Mouse (Mus musculus) CH12.LX (cell line): ENCODE measurements around the gene Foxn1.

ENCODE experiments used
- CTCF ChIP-seq, 2 experiments: IDR thresholded peaks in 1 of 2; conservative IDR thresholded peaks in 1 of 2; 2 replicates each; pipeline ENCODE4 v1.5.1; 2011 to 2012; ENCODE audit warnings: low read depth in 2 of 2, low read length in 2 of 2, improper control_type of control experiment in 1 of 2, inconsistent platforms in 1 of 2, mild to moderate bottlenecking in 1 of 2, moderate library complexity in 1 of 2
- E2F4 ChIP-seq: IDR thresholded peaks from 2 replicates; pipeline ENCODE4 v1.6.1; 2011; ENCODE audit warnings: low read depth, low read length, improper control_type of control experiment; ENCODE audit not compliant: insufficient replicate concordance
- EP300 ChIP-seq: IDR thresholded peaks from 2 replicates; pipeline ENCODE4 v1.6.1; 2011; ENCODE audit warnings: low read length, improper control_type of control experiment
- JUND ChIP-seq: conservative IDR thresholded peaks from 2 replicates; pipeline ENCODE4 v1.6.1; 2011; ENCODE audit warnings: low read depth, low read length, improper control_type of control experiment
- MAX ChIP-seq: IDR thresholded peaks from 2 replicates; pipeline ENCODE4 v1.6.1; 2011; ENCODE audit warnings: low read length, improper control_type of control experiment
- MYC ChIP-seq: IDR thresholded peaks from 2 replicates; pipeline ENCODE4 v1.6.1; 2011; ENCODE audit warnings: low read depth, mild to moderate bottlenecking, improper control_type of control experiment, low read length
- POLR2A ChIP-seq: IDR thresholded peaks from 2 replicates; pipeline ENCODE4 v1.6.1; 2011; ENCODE audit warnings: low read depth, mild to moderate bottlenecking, improper control_type of control experiment, low read length
- RCOR1 ChIP-seq: conservative IDR thresholded peaks from 2 replicates; pipeline ENCODE4 v1.6.1; 2012; ENCODE audit warnings: low read depth, mild to moderate bottlenecking, inconsistent platforms, low read length, improper control_type of control experiment
- TCF12 ChIP-seq: IDR thresholded peaks from 2 replicates; pipeline ENCODE4 v1.6.1; 2014; ENCODE audit warnings: low read depth, mild to moderate bottlenecking, inconsistent platforms, low read length, improper control_type of control experiment
- USF1 ChIP-seq: IDR thresholded peaks from 2 replicates; pipeline ENCODE4 v1.6.1; 2014; ENCODE audit warnings: low read depth, mild to moderate bottlenecking, inconsistent platforms, low read length, improper control_type of control experiment
- ZC3H11A ChIP-seq: IDR thresholded peaks from 2 replicates; pipeline ENCODE4 v1.6.1; 2012; ENCODE audit warnings: low read depth, mild to moderate bottlenecking, inconsistent platforms, low read length, improper control_type of control experiment

- TF ChIP-seq EP300 (no peak), JUND (no peak), POLR2A (no peak), RCOR1 (0 out of 2 replicates have a peak, but pooled peaks have one; percentile 9), MAX (no peak), USF1 (no peak), TCF12 (no peak), E2F4 (no peak), MYC (no peak), ZC3H11A (no peak), CTCF (conservative IDR thresholded peaks at IDR 0.05 in 1 of 2, IDR thresholded peaks at IDR 0.05 in 1 of 2; ENCODE audit: low read depth in 2 of 2, low read length in 2 of 2) (peak; percentile 80 to 95)
Measured at GRCm38 (mm10) chr11:78355471-78356238, 30.7 kb downstream of the Foxn1 start.
